Mouse (Mus musculus) spleen, adult 18-20 months (tissue): ENCODE data around the gene Lrp1.

Source experiments
- DNase-seq, 2 experiments: peaks; one replicate each; pipeline ENCODE4 v3.0.0; 2022; ENCODE audit warnings: mixed read lengths in 2 of 2

Gene Lrp1

DNA sequence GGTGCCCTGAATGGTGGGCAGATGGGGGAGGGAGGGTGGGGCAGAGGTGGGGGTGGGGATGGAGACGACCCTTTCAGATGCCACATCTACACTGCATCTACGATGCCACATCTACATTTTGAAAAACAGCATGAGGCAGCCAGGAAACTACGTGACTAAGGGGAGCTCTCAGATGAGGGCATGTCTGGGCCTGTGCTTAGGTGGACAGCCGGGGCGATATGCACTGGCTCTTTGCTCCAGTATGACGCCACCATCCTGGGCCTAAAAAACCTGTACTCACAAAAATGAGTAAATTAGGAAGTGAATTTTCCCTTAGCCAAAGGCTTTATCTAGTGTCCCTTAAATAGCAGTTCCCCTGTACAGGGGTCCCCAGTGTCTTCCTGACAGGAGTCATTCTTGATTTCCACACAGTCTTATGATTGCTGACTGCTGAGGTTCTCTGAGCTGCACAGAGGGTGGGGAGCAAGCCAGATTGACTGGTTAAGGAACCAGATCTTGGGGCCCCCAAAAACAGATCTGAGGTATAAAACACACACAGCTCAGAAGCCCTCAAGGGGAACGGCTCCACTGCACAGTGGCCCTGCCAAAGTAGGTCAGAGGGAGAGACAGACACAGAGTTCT lies 30.0 kb downstream of the Lrp1 start:
- DNase-seq = no peak

DNA sequence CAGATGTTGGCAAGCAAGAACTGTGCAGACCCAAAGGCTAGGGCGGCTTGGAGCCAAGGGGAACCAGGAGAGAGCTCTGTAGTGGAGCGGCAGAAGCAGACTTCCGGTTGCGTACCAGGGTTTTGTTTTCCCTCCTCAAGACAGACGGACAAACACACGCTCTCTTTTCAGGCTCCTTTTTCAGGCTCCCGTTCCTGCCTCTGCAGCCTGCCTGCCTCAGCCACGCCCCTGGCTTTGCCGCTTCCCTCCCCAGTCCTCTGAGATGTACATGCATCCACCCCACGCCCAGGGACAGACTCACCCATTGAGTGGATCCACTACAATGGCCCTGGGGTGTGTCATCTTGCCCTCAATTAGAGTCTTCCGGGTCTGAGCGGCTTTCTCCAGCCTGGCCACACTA lies 30.7 kb downstream of the Lrp1 start:
- DNase-seq = no peak

DNA sequence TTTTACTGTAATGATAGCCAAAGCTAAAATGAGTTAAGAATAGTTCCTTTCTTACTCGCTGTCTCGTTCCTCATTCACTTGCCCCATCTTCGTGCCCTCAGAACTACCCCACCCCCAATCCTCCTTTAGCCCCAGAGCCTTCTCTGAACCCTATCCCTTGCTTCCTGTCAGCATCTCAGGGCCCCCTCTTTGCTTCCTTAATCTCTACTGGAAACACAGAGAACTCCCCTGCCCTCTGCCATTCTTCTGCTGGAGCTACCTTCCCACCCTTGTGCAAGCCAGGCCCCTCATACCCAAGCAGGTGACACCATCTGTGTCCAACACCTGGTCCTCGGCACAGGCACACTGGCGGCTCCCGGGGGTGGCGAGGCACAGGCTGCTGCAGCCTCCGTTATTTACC lies 33.2 kb downstream of the Lrp1 start:
- no peak for DNase-seq

DNA sequence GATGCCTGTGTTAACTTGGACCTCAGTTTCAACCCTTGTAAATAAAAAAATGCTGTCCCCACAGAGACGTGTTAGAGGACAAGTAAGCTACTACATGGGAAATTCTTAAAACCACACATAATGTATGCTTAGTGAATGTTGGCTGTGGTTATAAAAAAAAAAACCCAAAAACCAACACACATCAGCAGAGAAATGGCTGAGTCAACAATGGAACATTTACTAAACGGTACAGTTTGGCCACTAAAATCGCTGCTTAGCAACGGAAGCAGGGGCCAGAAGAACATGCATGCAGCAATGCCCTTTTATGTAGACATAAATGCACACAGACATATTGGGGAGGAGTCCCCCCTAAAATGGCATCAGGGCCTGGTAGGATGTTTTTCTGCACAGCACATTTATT lies 34.7 kb downstream of the Lrp1 start:
- no peak for DNase-seq

DNA sequence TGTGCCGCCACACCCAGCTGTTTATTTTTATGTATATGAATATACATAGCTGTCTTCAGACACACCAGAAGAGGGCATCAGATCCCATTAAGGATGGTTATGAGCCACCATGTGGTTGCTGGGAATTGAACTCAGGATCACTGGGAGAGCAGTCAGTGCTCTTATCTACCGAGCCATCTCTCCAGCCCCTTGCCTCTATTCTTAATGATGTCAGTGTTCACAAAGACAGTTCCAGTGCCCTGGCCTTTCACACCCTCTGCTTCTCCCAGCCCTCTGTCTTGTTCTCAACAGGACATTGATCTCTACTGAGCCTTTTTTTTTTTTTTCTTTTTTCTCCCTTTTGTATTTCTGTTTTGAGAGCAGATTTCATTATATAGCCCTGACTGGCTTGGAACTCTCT lies 35.4 kb downstream of the Lrp1 start:
- DNase-seq = no peak

DNA sequence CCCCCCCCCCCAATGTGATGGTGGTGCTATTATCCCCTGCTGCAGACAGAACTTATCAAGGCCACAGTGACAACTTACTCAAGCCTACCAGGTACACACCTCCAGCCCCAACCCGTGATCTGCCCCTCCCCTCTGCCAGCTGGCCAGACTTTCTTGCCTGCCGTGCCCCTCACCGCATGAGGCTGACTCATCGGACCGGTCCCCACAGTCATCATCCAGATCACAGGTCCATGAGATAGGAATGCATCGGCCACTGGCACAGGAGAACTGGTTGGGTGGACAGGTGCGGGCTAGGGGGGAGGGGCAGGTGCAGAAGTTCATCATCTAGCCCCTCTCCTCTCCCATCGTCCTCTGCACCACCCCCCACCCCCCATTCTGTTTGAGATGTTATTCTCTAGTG lies 37.3 kb downstream of the Lrp1 start:
- no peak for DNase-seq

GRCm38 (mm10) chr10:127581291-127581690 lies 39.7 kb downstream of the Lrp1 start:
- DNase-seq = no peak

DNA sequence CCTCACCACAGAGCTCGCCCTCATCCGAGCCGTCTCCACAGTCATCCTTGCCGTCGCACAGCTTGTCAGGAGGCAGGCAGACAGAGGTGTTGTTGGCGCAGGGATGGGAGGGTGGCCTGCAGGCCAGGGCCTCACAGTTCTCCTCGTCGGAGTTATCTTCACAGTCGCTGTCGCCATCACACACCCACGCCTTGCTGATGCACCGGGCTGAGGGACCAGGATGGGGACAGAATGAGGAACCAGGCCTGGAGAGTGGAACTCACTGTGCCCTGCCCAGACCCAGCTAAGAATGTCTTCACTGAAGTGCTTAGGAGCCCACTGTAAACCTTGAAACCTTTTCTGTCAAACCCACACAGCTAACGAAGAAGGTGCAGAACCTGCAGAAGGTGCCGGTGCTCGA lies 43.0 kb downstream of the Lrp1 start:
- no peak for DNase-seq

GRCm38 (mm10) chr10:127577156-127577555 lies 43.8 kb downstream of the Lrp1 start:
- no peak for DNase-seq

- DNase-seq = peak; percentile 31 to 67
Measured at GRCm38 (mm10) chr10:127576381-127576961, 44.5 kb downstream of the Lrp1 start.

GRCm38 (mm10) chr10:127575741-127576140 lies 45.2 kb downstream of the Lrp1 start:
- no peak for DNase-seq

- no peak for DNase-seq
Measured at GRCm38 (mm10) chr10:127572281-127572680, 48.7 kb downstream of the Lrp1 start.

DNA sequence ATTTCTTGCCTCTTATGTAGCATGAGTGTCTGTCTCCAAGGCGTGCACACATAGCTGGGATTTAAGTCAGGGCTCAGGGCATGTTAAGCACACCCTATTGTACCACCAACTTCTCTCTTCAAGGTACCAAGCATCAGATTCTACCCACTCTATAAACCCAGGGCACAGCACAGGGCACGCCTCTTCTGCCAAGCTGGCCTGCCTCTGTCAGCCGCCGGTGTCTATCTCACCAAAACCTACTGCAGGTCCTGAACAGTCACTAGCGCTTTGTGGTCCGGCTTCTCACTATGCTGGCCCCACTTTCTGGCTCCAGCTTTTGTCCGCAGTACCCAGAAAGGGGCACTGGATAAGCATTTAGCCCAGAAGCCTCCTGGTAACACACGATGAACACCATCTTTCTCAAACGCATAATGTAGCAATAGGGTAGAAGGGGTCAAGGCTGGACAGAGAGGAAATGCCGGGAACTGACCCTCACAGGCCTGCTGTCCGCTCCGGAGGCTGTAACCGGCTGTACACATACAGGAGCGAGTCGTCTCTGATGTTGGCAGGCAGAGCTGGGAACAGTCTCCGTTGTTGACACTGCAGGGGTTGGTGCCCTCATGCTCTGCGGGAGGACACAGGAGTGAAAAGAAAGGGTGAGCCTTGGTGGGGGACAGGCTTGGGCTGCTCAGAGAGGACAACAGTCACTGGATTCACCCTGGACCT lies 49.9 kb downstream of the Lrp1 start:
- no peak for DNase-seq

DNA sequence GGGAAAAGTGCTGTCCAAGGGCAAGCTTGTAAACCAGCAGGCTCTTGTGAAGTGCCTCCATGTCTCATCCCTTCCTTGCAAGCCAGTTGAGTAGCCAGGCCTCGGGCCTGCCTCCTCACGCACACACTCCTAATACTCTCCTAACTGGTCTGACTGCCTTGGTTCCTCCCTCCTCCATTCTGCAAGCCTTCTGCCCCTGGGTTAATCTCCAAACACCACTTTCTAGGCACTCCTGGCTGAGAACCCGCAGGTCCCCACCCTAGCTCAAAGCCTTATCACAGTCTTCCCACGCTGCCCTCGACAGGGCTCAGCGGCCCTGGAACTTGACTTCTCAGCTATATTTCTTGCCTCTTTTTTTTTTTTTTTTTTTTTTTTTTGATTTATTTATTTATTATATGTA lies 50.6 kb downstream of the Lrp1 start:
- DNase-seq = no peak

DNA sequence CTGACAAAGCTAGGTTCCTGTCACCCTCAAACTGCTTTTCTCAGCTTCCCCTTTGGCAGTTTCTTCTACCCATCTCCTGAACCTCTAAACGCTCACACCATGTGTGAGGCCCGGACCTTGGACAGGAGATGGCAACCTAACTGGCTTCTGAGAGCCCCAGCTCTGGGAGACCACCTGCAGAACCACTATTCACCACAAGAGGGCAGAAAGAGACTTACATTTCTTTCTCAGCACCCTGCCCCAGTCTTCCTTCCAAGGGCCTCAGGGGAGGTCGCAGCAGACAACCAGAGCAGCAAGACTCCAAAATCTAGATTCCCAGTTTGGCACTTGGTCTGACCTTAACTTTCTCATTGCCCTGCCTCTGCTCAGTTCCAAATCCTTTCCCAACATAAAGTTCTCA lies 51.5 kb downstream of the Lrp1 start:
- DNase-seq = peak; percentile 27 to 66

- DNase-seq = no peak
Measured at GRCm38 (mm10) chr10:127566553-127567326, 54.2 kb downstream of the Lrp1 start.

DNA sequence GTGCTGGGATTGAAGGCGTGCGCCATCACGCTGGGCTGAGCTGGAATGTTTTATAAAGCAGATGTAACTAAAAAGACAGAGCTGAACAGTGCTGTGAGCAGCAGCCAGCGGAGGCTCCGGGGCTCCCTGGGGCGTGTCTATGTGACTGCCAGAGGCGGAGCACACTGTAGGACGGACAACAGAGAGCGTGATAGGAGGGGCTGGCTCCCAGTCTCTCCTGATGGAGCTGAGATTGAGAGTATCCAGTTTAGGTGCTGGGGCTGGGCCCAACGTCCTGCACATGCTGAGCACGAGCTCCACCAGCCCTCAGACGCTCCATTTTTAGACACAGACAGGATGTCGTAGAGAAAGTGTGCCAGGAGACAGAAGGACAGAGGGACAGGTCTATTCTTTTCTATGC lies 56.6 kb downstream of the Lrp1 start:
- no peak for DNase-seq

DNA sequence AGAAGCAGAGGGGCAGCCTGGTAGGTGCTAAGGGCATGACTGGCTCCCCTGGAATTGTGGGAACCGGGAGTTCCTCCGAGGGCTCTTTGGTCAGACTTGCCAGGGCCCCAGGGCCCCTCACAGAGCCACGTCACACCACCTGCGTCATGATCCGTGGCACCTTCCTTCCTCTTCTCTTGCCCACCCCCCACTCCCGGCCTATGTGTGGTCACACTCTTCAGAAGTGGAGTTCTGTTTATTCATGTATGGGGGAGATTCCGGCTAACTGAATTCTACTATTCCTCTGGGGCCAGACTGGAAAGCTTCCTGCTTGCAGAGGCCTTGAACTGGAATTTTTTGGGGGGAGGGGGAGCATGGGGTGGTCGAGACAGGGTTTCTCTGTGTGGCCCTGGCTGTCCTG lies 57.1 kb downstream of the Lrp1 start:
- no peak for DNase-seq

DNA sequence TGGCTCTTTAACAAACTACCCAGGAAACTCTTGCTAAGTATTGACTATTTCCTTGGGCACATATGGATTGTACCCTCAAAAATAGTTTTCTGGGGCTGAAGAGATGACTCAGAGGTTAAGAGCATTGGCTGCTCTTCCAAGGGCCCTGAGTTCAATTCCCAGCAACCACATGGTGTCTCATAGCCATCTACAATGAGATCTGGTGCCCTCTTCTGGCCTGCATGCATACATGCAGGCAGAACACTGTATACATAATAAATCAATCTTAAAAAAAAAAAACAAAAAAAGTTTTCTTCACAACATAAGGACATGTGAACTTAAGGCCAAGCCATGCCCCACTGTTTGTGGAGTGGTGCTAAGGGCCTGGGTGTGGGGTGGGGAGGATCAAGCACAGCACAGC lies 59.8 kb downstream of the Lrp1 start:
- no peak for DNase-seq

DNA sequence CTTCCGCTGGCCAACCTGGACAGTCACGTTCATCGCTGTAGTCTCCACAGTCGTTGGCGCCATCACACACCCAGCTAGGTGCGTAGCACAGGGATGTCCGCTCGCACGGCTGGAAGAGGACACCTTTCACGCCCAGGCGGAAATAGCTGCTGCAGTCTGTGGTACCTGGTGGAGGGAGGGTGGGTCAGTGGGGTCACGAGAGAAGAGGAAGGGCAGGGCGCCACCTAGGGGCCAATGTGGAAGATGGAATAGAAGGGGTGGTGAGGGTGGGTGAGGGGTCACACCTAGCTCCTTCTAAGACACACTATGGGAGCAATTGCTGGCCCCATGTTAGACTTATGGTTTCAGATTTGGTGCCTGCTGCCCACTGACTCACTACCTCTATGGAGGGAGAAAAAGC lies 63.6 kb downstream of the Lrp1 start:
- DNase-seq = no peak

DNA sequence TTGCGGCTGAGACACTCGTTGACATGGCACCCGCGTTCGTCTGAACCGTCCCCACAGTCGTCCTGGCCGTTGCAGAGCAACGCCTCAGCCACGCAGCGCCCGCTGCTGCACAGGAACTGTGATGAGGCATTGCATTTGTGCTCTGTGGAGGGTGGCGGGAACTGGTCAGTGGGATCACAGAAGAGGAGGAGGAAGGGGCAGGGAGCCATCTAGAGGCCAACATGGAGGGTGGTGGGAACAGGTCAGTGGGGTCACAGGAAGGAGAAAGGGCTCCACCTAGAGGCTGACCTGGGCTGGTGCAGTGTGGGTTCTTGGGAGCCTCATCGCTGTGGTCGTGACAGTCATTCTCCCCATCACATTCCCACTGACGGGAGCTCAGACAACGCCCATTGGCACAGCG lies 65.2 kb downstream of the Lrp1 start:
- DNase-seq = no peak

DNA sequence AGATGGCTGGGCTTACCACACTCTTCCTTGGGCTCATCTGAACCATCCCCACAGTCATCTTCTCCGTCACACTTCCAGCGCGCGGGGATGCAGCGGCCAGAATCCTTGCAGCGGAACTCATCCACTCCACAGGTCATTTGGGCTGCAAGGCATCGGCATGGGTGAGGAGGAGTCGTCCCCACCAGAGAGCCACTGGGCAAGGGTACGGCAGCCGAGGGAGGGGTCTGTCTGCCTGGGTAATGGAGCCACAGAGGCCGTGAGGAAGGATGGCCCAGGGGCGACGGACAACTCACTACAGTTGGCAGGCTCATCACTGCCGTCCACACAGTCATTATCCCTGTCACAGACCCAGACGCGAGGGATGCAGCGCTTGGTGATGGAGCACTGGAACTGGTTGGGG lies 71.1 kb downstream of the Lrp1 start:
- no peak for DNase-seq

- DNase-seq = no peak
Measured at GRCm38 (mm10) chr10:127548236-127548635, 72.7 kb downstream of the Lrp1 start.

GRCm38 (mm10) chr10:127546505-127546904 lies 74.4 kb downstream of the Lrp1 start:
- DNase-seq = no peak
